Mouse (Mus musculus) right cerebral cortex, postnatal 25 days (tissue): ENCODE measurements around the gene Fry.

Experiments used
- DNase-seq: peaks from one replicate; pipeline ENCODE4 v3.0.0; 2022

The Fry gene

GRCm38 (mm10) chr5:150347845-150348244, 229.4 kb downstream of the Fry start:
- no peak for DNase-seq

DNA sequence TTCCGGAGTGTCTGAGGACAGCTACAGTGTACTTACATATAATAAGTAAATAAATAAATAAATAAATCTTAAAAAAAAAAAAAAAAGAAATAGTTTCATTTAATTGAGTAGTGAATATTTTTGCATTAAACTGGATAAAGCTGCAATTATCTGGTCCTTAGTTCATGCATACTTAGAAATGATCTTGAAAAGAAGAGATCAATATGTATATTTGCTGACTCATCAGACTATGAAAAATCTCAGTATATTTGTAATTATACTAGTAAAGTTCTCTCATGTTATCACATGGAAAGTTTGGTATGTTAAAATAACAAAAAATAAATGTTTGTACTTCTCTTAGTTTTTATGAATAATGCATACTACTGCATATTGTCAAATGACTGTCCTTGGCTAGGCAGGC, 229.9 kb downstream of the Fry start:
- DNase-seq = no peak

GRCm38 (mm10) chr5:150351191-150351590, 232.7 kb downstream of the Fry start:
- no peak for DNase-seq

GRCm38 (mm10) chr5:150358671-150359070, 240.2 kb downstream of the Fry start:
- DNase-seq = no peak

GRCm38 (mm10) chr5:150362241-150362640, 243.8 kb downstream of the Fry start:
- DNase-seq = no peak

- DNase-seq = no peak
Observed at GRCm38 (mm10) chr5:150364621-150365020, 246.2 kb downstream of the Fry start.

DNA sequence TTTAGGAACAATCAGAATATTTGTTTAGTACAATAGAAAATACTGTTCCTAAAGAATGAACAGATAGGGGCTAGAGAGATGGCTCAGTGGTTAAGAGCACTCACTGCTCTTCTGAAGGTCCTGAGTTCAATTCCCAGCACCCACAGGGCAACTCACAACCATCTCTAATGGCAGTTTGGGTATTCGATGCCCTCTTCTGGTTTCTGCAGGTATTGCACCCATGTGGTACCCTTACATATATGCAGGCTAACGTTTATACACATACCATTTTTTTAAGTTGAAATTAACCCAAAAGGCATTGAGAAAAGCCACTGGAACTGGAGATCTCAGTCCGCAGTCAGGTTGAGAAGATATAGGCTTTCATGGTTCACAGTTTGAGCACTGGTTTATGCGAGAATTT, 248.6 kb downstream of the Fry start:
- no peak for DNase-seq

- no peak for DNase-seq
Observed at GRCm38 (mm10) chr5:150370291-150370690, 251.8 kb downstream of the Fry start.

DNA sequence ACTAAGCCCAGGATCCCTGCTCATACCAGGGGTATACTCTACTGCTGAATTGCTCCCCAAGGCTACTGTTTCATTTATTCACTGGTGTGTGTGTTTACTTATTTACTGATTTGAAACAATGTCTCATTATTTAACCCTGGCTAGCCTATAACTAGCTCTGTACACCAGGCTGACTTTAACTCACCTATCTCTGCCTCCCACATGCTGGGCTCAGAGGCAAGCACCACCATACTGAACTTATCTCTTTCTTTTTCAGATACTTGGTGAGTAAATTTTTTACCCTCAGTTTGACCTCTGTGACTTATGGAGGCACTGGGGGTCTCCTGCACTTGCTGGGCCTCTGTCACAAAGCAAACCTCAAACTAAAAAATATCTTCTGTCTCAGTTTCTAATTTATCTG, 252.4 kb downstream of the Fry start:
- DNase-seq = no peak

DNA sequence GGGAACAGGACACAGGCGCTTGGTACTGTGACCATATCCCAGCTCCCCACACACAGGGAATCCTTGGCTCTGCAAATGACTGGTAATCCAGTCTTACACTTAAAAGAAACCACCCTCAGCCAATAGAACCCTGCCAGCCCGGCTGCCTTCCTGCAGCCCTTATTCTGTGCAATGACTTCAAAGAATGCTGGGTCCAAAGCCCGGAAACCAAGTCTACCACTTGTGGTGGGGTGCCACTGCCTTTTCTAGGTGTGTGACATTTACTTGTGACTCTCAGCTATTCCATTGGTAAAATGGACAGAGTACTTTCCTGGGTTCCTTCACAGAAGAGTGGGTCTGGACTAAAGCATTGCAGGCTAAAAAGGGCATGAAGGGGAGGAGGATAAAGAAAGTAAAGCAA, 254.5 kb downstream of the Fry start:
- no peak for DNase-seq

DNA sequence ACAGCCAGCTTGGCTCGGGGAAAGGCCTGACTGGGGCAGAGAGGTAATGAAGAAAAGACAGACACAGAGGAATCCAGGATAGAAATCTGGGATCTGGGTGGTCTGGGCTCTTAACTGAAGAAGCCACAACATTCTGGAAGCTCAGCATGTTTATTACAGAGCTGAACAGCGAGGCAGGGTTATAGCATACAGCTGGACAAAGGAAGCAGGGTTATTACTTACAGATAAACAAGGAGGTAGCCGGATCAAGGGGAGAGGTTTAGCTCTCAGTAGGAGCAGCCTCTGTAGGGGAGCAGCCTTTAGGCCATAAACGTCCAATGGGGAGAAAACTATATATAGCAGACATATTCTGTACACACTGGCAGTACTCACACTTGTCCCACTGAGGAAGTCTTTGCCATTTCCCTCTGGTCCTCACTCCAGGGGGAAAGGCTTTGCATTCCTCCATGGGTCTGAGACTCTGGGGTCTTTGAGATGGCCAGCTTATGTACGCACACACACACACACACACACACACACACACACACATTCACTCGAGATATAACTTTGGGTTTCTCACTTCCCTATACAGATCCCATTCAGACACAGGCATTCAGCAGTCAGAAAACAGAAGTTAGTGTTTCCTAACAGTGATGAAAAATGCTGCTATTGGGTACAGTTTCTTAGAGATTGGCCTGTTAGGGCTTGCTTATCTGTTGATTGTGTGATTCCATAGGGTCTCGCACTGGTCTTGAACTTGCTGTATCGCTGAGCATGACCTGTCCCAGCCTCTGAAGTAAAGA, 256.5 kb downstream of the Fry start:
- no peak for DNase-seq

DNA sequence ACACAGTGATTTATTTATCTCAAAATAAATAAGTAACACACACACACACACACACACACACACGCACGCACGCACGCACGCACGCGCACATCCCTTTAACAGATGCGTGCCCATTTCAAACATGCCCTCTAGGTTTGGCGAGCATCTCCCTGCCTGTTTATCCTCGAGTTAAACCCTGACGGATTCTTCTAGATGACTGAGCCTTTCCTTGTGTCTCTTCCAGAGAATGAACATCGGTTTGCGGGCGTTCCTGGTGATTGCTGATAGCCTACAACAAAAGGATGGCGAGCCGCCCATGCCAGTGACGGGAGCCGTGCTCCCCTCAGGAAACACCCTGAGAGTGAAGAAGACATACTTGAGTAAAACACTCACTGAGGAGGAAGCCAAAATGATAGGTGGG, 260.1 kb downstream of the Fry start:
- no peak for DNase-seq

DNA sequence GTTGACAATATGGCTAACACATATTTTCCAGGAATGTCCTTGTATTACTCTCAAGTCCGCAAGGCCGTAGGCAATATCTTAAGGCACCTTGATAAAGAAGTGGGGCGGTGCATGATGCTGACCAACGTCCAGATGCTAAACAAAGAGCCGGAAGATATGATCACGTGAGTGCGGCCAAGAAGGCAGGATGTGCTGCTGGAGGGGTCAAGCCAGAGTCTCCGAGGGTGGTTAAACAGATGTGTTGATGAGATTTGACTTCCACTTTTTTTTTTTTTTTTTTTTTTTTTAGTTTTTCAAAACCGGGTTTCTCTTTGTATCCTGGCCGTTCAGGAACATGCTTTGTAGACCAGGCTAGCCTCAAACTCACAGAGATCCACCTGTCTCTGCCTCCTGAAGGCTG, 262.3 kb downstream of the Fry start:
- DNase-seq = no peak

GRCm38 (mm10) chr5:150382411-150382810, 264.0 kb downstream of the Fry start:
- no peak for DNase-seq

DNA sequence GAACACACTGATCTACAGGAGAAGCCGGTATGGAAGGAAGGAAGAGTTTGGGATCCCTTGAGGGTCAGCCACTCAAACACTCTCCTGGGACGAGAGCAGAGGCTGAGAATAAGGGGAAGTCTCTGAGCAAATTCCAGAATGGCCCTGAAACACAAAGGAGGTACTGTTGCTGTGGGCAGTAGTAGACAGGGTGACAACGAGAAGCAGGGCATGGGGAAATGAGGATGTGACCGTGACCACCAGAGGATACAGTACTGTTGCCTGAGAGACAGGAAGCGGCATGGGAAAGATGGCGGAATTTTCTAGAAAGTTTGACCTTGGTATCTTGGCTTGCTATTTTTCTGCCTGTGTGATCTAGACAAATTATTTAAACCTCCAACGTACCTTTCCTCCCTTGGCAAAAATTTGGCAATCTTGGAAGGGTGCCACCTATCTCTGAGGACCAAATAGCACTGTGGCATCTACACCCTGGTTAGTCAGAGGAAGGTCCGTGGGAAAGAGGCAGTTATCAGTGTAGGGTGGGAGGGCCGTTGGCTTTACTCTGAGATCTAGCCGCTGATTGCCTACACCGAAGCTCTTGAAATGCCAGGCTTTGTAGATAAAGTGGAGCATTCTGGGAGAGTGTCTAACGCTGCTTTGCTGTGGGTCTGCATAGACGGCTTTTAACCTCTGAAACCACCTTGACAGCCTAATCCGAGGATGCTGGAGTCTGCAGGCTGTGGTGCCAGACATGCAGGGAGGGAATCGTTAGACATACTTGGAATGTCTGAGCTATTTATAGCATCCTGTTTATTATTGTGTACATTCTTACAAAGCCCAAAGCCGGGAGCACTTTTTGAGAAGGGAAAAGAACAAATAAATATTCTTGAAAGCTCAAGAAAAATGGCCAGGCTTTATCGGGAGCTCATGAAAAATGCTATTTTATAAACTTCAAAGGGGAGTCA, 266.1 kb downstream of the Fry start:
- DNase-seq = no peak

- no peak for DNase-seq
Observed at GRCm38 (mm10) chr5:150385224-150385623, 266.8 kb downstream of the Fry start.

- no peak for DNase-seq
Observed at GRCm38 (mm10) chr5:150388623-150389022, 270.2 kb downstream of the Fry start.

GRCm38 (mm10) chr5:150389589-150390377, 271.3 kb downstream of the Fry start:
- DNase-seq = no peak

DNA sequence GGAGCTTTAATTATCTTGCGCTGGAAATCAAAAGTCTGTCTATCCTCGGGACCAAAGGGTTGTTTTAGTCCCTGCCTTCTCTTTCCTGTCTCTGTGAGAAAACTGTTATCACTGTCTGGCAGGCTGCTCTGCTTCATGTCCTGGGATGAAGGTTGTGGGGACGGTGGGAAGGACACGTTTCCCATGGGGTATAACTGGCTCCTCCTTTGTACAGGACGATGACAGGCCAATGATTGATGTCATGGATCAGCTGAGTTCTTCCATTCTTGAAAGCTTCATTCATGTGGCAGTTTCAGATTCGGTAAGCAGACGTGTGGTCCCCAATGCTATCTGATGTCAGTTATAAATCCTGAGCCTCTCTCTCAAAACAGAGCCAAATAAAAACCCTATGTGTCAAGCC, 272.0 kb downstream of the Fry start:
- no peak for DNase-seq

DNA sequence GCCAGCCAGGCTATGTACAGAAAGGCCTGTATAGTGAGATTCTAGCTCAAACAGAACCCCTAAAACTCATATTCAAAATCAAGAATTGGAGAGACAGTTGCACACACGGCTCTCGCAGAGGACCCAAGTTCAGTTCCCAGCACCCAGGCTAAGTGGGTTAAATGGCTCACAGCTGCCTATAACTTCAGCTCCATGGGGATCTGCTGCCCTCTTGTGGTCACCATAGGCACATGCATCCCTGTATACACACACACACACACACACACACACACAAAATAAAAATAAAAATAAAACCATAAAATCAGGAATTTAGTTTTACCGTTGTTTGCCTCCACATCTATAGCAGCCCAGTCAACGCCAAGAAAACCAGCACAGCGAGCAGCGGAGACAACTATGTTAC, 276.2 kb downstream of the Fry start:
- no peak for DNase-seq

- no peak for DNase-seq
Observed at GRCm38 (mm10) chr5:150402832-150403447, 284.5 kb downstream of the Fry start.

DNA sequence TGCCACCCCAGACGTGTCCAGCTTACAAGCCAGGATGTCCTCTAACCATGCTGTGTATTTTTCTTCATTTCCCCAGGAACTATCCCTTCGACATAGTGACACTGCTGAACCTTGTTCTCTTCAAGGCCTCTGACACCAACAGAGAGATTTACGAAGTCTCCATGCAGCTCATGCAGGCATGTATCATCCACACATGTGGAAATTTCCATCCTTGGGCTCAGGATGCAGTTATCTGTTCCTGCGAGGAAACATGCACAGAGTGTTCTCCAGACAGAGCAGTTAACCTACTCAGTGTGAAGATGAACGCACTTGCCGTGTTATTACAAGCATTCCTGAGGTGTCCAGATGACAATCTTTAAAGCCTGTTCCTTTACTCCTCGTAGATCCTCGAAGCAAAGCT, 286.4 kb downstream of the Fry start:
- no peak for DNase-seq

GRCm38 (mm10) chr5:150408979-150409378, 290.5 kb downstream of the Fry start:
- no peak for DNase-seq
